Mouse (Mus musculus) myocyte (in vitro differentiated cells): ENCODE results near the gene Tmsb15b1. TPM values are rescaled to one million over a fixed set of nuclear protein-coding genes. Genes with fewer than 3 reads are reported as not detected.

Source experiments
- H3K27me3 ChIP-seq: one replicate; pipeline ENCODE4 v1.6.1; 2011; ENCODE audit not compliant: control insufficient read depth, insufficient read depth, insufficient read length
- H3K36me3 ChIP-seq: one replicate; pipeline ENCODE4 v1.6.1; 2011; ENCODE audit not compliant: control insufficient read depth, insufficient read depth
- H3K4me2 ChIP-seq: one replicate; pipeline ENCODE4 v1.6.1; 2011; ENCODE audit warnings: low read depth, control low read depth
- H3K4me3 ChIP-seq: one replicate; pipeline ENCODE4 v1.5.1; 2011; ENCODE audit warnings: mild to moderate bottlenecking, control low read depth, moderate library complexity
- H3K79me2 ChIP-seq: one replicate; pipeline ENCODE4 v1.6.1; 2011; ENCODE audit not compliant: control insufficient read depth, insufficient read depth
- H3ac ChIP-seq: one replicate; pipeline ENCODE4 v1.6.1; 2011; ENCODE audit not compliant: control insufficient read depth, insufficient read length
- CEBPB ChIP-seq: IDR thresholded peaks from 2 replicates; pipeline ENCODE4 v1.6.1; 2011; ENCODE audit warnings: mild to moderate bottlenecking, moderate library complexity; ENCODE audit not compliant: poor library complexity, insufficient read depth, severe bottlenecking
- MAX ChIP-seq: IDR thresholded peaks from one replicate; pipeline ENCODE4 v1.6.1; 2011; ENCODE audit warnings: low read depth, mild to moderate bottlenecking, control low read depth
- MYOD1 ChIP-seq, 3 experiments: IDR thresholded peaks; one replicate each; pipeline ENCODE4 v1.6.1; 2011; ENCODE audit warnings: control low read depth in 2 of 3, low read depth in 2 of 3, mild to moderate bottlenecking in 2 of 3, moderate library complexity in 1 of 3; ENCODE audit not compliant: insufficient read length in 2 of 3, control insufficient read depth in 1 of 3
- MYOG ChIP-seq, 3 experiments: IDR thresholded peaks; one replicate each; pipeline ENCODE4 v1.6.1; 2011; ENCODE audit warnings: control low read depth in 2 of 3, low read depth in 2 of 3, mild to moderate bottlenecking in 2 of 3; ENCODE audit not compliant: insufficient read length in 2 of 3, control insufficient read depth in 1 of 3, insufficient read depth in 1 of 3
- POLR2A ChIP-seq: IDR thresholded peaks from one replicate; pipeline ENCODE4 v1.6.1; 2011; ENCODE audit warnings: low read depth, mild to moderate bottlenecking, control low read depth, moderate library complexity; ENCODE audit not compliant: insufficient read length
- POLR2AphosphoS2 ChIP-seq: IDR thresholded peaks from one replicate; pipeline ENCODE4 v1.6.1; 2011; ENCODE audit warnings: low read depth, control low read depth; ENCODE audit not compliant: insufficient read length
- REST ChIP-seq: IDR thresholded peaks from one replicate; pipeline ENCODE4 v1.6.1; 2011; ENCODE audit warnings: mild to moderate bottlenecking, control low read depth, moderate library complexity; ENCODE audit not compliant: insufficient read depth, insufficient read length
- SRF ChIP-seq: IDR thresholded peaks from one replicate; pipeline ENCODE4 v1.6.1; 2011; ENCODE audit warnings: low read depth; ENCODE audit not compliant: control insufficient read depth, insufficient read length
- TCF12 ChIP-seq: IDR thresholded peaks from one replicate; pipeline ENCODE4 v1.6.1; 2011; ENCODE audit warnings: mild to moderate bottlenecking, control low read depth; ENCODE audit not compliant: poor library complexity, insufficient read depth, severe bottlenecking
- TCF3 ChIP-seq: IDR thresholded peaks from one replicate; pipeline ENCODE4 v1.6.1; 2011; ENCODE audit warnings: low read depth, control low read depth; ENCODE audit not compliant: insufficient read length
- USF1 ChIP-seq: IDR thresholded peaks from one replicate; pipeline ENCODE4 v1.6.1; 2011; ENCODE audit warnings: low read depth, mild to moderate bottlenecking, control low read depth, moderate library complexity
- polyA plus RNA-seq: library from polyadenylated mRNA; unstranded; fragments of >200 nt; fragmentation: generic; extraction: Trizol; gene quantifications from one replicate; pipeline ENCODE4 v1.2.1, GENCODE M21; 2012; ENCODE audit warnings: missing spikeins

Tmsb15b1 gene
- polyA plus RNA-seq, 1 experiment, result not detected

DNA sequence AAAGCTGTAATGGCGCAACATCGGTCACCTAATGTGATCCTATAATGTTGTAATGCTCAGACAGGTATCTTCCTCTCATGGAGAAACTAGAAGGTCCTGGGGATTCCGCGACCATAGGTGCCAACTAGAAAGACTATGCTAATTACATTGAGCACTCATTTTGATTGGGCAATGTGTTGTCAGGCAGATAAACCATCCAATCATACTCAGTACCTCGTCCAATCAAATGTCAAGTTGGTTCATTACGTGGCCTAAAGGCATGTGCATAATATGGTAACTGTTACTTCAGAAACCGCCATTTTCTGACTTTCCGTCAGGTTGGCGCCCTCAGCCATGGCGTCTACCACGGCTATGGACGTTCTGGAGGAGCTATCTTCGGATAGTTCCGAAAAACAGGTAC is 49.6 kb downstream of the Tmsb15b1 start, which contains the start of gene H2bfm:
H2bfm (plus strand) TSS at position 295 of the 400 bp plus-strand sequence.
- Histone ChIP-seq H3ac (no peak within 1 kb of the TSS), H3K4me2 (no peak within 1 kb of the TSS), H3K36me3 (no peaks in the 10 kb centered on the region), H3K27me3 (no peaks in the 10 kb centered on the region), H3K79me2 (no peaks in the 10 kb centered on the region), H3K4me3 (no peak within 1 kb of the TSS)
- TF ChIP-seq USF1, result no peak
- TF ChIP-seq MYOD1 (IDR thresholded peaks at IDR 0.05; ENCODE audit: control insufficient read depth in 1 of 3, insufficient read length in 2 of 3, low read depth in 2 of 3), result no peak
- TF ChIP-seq CEBPB, result no peak
- no peak for TF ChIP-seq POLR2AphosphoS2
- no peak for TF ChIP-seq SRF
- no peak for TF ChIP-seq REST
- no peak for TF ChIP-seq TCF3
- no peak for TF ChIP-seq MYOG (IDR thresholded peaks at IDR 0.05; ENCODE audit: control insufficient read depth in 1 of 3, insufficient read depth in 1 of 3, insufficient read length in 2 of 3, low read depth in 2 of 3)
- no peak for TF ChIP-seq MAX
- no peak for TF ChIP-seq TCF12

- Histone ChIP-seq H3K27me3 (no peaks in the 10 kb centered on the region), H3K4me2 (no peak overlapping the region), H3K36me3 (no peaks in the 10 kb centered on the region), H3K79me2 (no peaks in the 10 kb centered on the region), H3K4me3 (no peak overlapping the region), H3ac (no peak overlapping the region)
- TF ChIP-seq MYOG (IDR thresholded peaks at IDR 0.05; ENCODE audit: control insufficient read depth in 1 of 3, insufficient read depth in 1 of 3, insufficient read length in 2 of 3, low read depth in 2 of 3) (no peak), POLR2A (no peak), USF1 (no peak), MYOD1 (IDR thresholded peaks at IDR 0.05; ENCODE audit: control insufficient read depth in 1 of 3, insufficient read length in 2 of 3, low read depth in 2 of 3) (no peak), MAX (no peak), REST (no peak)
Measured at GRCm38 (mm10) chrX:136925863-136926262, 50.8 kb downstream of the Tmsb15b1 start.

Other genes with a start within 250 kb of the Tmsb15b1 start
- gene Morf4l2, start 233.2 kb downstream of the Tmsb15b1 start, polyA plus RNA-seq, result 202 TPM
- gene Glra4, start 196.7 kb downstream of the Tmsb15b1 start, polyA plus RNA-seq, result not detected
- 0.14 TPM for gene Plp1, start 154.2 kb downstream of the Tmsb15b1 start, polyA plus RNA-seq
- gene Rab9b, start 108.1 kb downstream of the Tmsb15b1 start, polyA plus RNA-seq, result not detected
- gene H2bfm, start 49.5 kb downstream of the Tmsb15b1 start, polyA plus RNA-seq, result not detected
- gene Tmsb15b2, start 1.4 kb downstream of the Tmsb15b1 start, polyA plus RNA-seq, result not detected
- gene Tmsb15l, start within 50 bp of the Tmsb15b1 start, polyA plus RNA-seq, result not detected
- gene Zcchc18, start 16.3 kb upstream of the Tmsb15b1 start, polyA plus RNA-seq, result 0.01 TPM
- 1.1 TPM for gene Slc25a53, start 61.4 kb upstream of the Tmsb15b1 start, polyA plus RNA-seq
- gene Fam199x, start 72.7 kb upstream of the Tmsb15b1 start, polyA plus RNA-seq, result 0.44 TPM
- gene Esx1, start 145.2 kb upstream of the Tmsb15b1 start, polyA plus RNA-seq, result not detected